Mouse (Mus musculus): ENCODE results near the gene Polg2. TPM values are rescaled to one million over a fixed set of nuclear protein-coding genes. Genes with fewer than 3 reads are reported as not detected.
A peak's percentile ranks its signal among the peaks of the same experiment; 100 is the strongest.

Polg2 gene
- polyA plus RNA-seq, 1 experiment from 2014 or later = 7.9 TPM

- 81% methylated on average over 6 of the region's 6 CpGs for WGBS (ENCODE audit: insufficient replicate concordance)
- peak overlapping the region; percentile 88; the same call in 1 of the 2 replicates for H3K4me2 ChIP-seq (ENCODE audit: low read depth, low read length)
- peak overlapping the region; percentile 93; the same call in 1 of the 2 replicates for H3K27ac ChIP-seq (ENCODE audit: low read depth)
- ATAC-seq (no peak), DNase-seq (no peak)
- TF ChIP-seq CTCF (IDR thresholded peaks at IDR 0.05; ENCODE audit: low read depth) = no peak
- TF ChIP-seq EP300 (IDR thresholded peaks at IDR 0.05; ENCODE audit: low read depth) = no peak
- no peak overlapping the region for H3K9ac ChIP-seq (replicated peaks)
- peaks cover 22% of the 10 kb centered on the region for H3K4me1 ChIP-seq (ENCODE audit: insufficient read depth)
- no peaks in the 10 kb centered on the region for H3K9me3 ChIP-seq (ENCODE audit: low read length)
- H3K4me3 ChIP-seq (ENCODE audit: low read depth, low read length) = no peak overlapping the region
- peaks cover 63% of the 10 kb centered on the region for H3K36me3 ChIP-seq (replicated peaks; ENCODE audit: insufficient read depth, low read length)
- no peaks in the 10 kb centered on the region for H3K27me3 ChIP-seq (ENCODE audit: insufficient read depth, low read length)
Observed at GRCm38 (mm10) chr11:106780590-106781220, 1.4 kb upstream of the Polg2 start.

GRCm38 (mm10) chr11:106780089-106780425 lies 720 bp upstream of the Polg2 start:
- no peaks in the 10 kb centered on the region for H3K27me3 ChIP-seq (ENCODE audit: insufficient read depth, low read length)
- peaks cover 63% of the 10 kb centered on the region for H3K36me3 ChIP-seq (replicated peaks; ENCODE audit: insufficient read depth, low read length)
- H3K9me3 ChIP-seq (ENCODE audit: low read length) = no peaks in the 10 kb centered on the region
- peak overlapping the region; percentile 67; the same call in 1 of the 2 replicates for H3K4me3 ChIP-seq (ENCODE audit: low read depth, low read length)
- TF ChIP-seq EP300 (IDR thresholded peaks at IDR 0.05; ENCODE audit: low read depth) (no peak), CTCF (IDR thresholded peaks at IDR 0.05; ENCODE audit: low read depth) (no peak)
- DNase-seq (no peak), ATAC-seq (no peak)
- H3K4me2 ChIP-seq (ENCODE audit: low read depth, low read length) = peak overlapping the region; percentile 88
- WGBS (ENCODE audit: insufficient replicate concordance) = 66% methylated on average over 4 of the region's 4 CpGs
- peaks cover 16% of the 10 kb centered on the region for H3K4me1 ChIP-seq (ENCODE audit: insufficient read depth)
- peak overlapping the region; percentile 86 for H3K9ac ChIP-seq (replicated peaks)
- peak overlapping the region; percentile 93 for H3K27ac ChIP-seq (ENCODE audit: low read depth)

GRCm38 (mm10) chr11:106778589-106779387 lies 549 bp downstream of the Polg2 start:
- peaks cover 15% of the 10 kb centered on the region for H3K4me1 ChIP-seq (ENCODE audit: insufficient read depth)
- H3K27ac ChIP-seq (ENCODE audit: low read depth) = peak overlapping the region; percentile 93
- WGBS (ENCODE audit: insufficient replicate concordance) = 1% methylated on average over 39 of the region's 39 CpGs
- H3K36me3 ChIP-seq (replicated peaks; ENCODE audit: insufficient read depth, low read length) = peaks cover 62% of the 10 kb centered on the region
- no peaks in the 10 kb centered on the region for H3K27me3 ChIP-seq (ENCODE audit: insufficient read depth, low read length)
- DNase-seq (no peak), ATAC-seq (peak; percentile 69)
- TF ChIP-seq CTCF (IDR thresholded peaks at IDR 0.05; ENCODE audit: low read depth) (no peak), EP300 (IDR thresholded peaks at IDR 0.05; ENCODE audit: low read depth) (no peak)
- peak overlapping the region; percentile 86 for H3K9ac ChIP-seq (replicated peaks)
- H3K4me2 ChIP-seq (ENCODE audit: low read depth, low read length) = peak overlapping the region; percentile 88
- no peaks in the 10 kb centered on the region for H3K9me3 ChIP-seq (ENCODE audit: low read length)
- H3K4me3 ChIP-seq (ENCODE audit: low read depth, low read length) = peak overlapping the region; percentile 67

GRCm38 (mm10) chr11:106778132-106778531 lies 1.2 kb downstream of the Polg2 start:
- Histone ChIP-seq H3K4me2 (ENCODE audit: low read depth, low read length) (peak overlapping the region; percentile 88), H3K4me3 (ENCODE audit: low read depth, low read length) (0 out of 2 replicates have a peak overlapping the region, but pooled peaks have one; percentile 9), H3K27me3 (ENCODE audit: insufficient read depth, low read length) (no peaks in the 10 kb centered on the region), H3K9me3 (ENCODE audit: low read length) (no peaks in the 10 kb centered on the region), H3K9ac (replicated peaks) (no peak overlapping the region), H3K36me3 (replicated peaks; ENCODE audit: insufficient read depth, low read length) (peaks cover 62% of the 10 kb centered on the region), H3K4me1 (ENCODE audit: insufficient read depth) (peaks cover 15% of the 10 kb centered on the region), H3K27ac (ENCODE audit: low read depth) (no peak overlapping the region; the same call in 1 of the 2 replicates)
- ATAC-seq (no peak), DNase-seq (no peak)
- WGBS (ENCODE audit: insufficient replicate concordance) = 76% methylated on average over 7 of the region's 7 CpGs
- no peak for TF ChIP-seq CTCF (IDR thresholded peaks at IDR 0.05; ENCODE audit: low read depth)
- no peak for TF ChIP-seq EP300 (IDR thresholded peaks at IDR 0.05; ENCODE audit: low read depth)

GRCm38 (mm10) chr11:106777395-106777794 lies 1.9 kb downstream of the Polg2 start:
- peak overlapping the region; percentile 5 for H3K9ac ChIP-seq (replicated peaks)
- no peak for ATAC-seq
- H3K4me1 ChIP-seq (ENCODE audit: insufficient read depth) = peaks cover 15% of the 10 kb centered on the region
- no peak for DNase-seq
- 0 out of 2 replicates have a peak overlapping the region, but pooled peaks have one; percentile 9 for H3K4me3 ChIP-seq (ENCODE audit: low read depth, low read length)
- peak overlapping the region; percentile 65; the same call in 1 of the 2 replicates for H3K27ac ChIP-seq (ENCODE audit: low read depth)
- peak overlapping the region; percentile 88 for H3K4me2 ChIP-seq (ENCODE audit: low read depth, low read length)
- TF ChIP-seq EP300 (IDR thresholded peaks at IDR 0.05; ENCODE audit: low read depth) (no peak), CTCF (IDR thresholded peaks at IDR 0.05; ENCODE audit: low read depth) (no peak)
- H3K36me3 ChIP-seq (replicated peaks; ENCODE audit: insufficient read depth, low read length) = peaks cover 62% of the 10 kb centered on the region
- WGBS (ENCODE audit: insufficient replicate concordance) = 71% methylated on average over 3 of the region's 3 CpGs
- no peaks in the 10 kb centered on the region for H3K27me3 ChIP-seq (ENCODE audit: insufficient read depth, low read length)
- H3K9me3 ChIP-seq (ENCODE audit: low read length) = no peaks in the 10 kb centered on the region

GRCm38 (mm10) chr11:106776960-106777359 lies 2.4 kb downstream of the Polg2 start:
- TF ChIP-seq CTCF (IDR thresholded peaks at IDR 0.05; ENCODE audit: low read depth) (no peak), EP300 (IDR thresholded peaks at IDR 0.05; ENCODE audit: low read depth) (no peak)
- H3K4me3 ChIP-seq (ENCODE audit: low read depth, low read length) = no peak overlapping the region
- ATAC-seq (no peak), DNase-seq (no peak)
- 60% methylated on average over 4 of the region's 4 CpGs for WGBS (ENCODE audit: insufficient replicate concordance)
- no peaks in the 10 kb centered on the region for H3K9me3 ChIP-seq (ENCODE audit: low read length)
- H3K4me1 ChIP-seq (ENCODE audit: insufficient read depth) = peaks cover 15% of the 10 kb centered on the region
- H3K4me2 ChIP-seq (ENCODE audit: low read depth, low read length) = peak overlapping the region; percentile 88
- no peak overlapping the region for H3K9ac ChIP-seq (replicated peaks)
- H3K27ac ChIP-seq (ENCODE audit: low read depth) = peak overlapping the region; percentile 65; the same call in 1 of the 2 replicates
- H3K27me3 ChIP-seq (ENCODE audit: insufficient read depth, low read length) = no peaks in the 10 kb centered on the region
- peaks cover 62% of the 10 kb centered on the region for H3K36me3 ChIP-seq (replicated peaks; ENCODE audit: insufficient read depth, low read length)

All from liver, postnatal 0 days (tissue).